Mouse (Mus musculus) megakaryocyte progenitor cell, adult 5-6 weeks (primary cell): Measurements from ENCODE around the gene Zmiz1. TPM values are rescaled to one million over a fixed set of nuclear protein-coding genes. Genes with fewer than 3 reads are reported as not detected.

Experiments
- ATAC-seq: replicated peaks from 2 replicates; pipeline ENCODE4 v1.8.0; 2016; ENCODE audit warnings: mild to moderate bottlenecking, moderate TSS enrichment, inconsistent platforms; ENCODE audit not compliant: poor library complexity
- total RNA-seq, 2 experiments: library from RNA; stranded (forward) in 1 of 2; stranded (reverse) in 1 of 2; fragments of 157-497, 149-512 nt in 1 of 2; fragments of 200-1000 nt in 1 of 2; gene quantifications; 2 replicates each; pipeline versions ENCODE4 v1.2.3 to v1.2.4; 2015 to 2017

Zmiz1 gene
- total RNA-seq (2015): 70.0 and 79.1 TPM in 2 replicates
- 8.2 and 9.3 TPM in 2 replicates for total RNA-seq (2017)

GRCm38 (mm10) chr14:25459016-25459393 is at the start of gene Zmiz1:
Zmiz1 (plus strand) TSS chr14:25459185.
- peak; percentile 47 for ATAC-seq

- ATAC-seq: peak; percentile 44; the same call in 1 of the 2 replicates
These were observed 47.0 kb upstream of the Zmiz1 start for GRCm38 (mm10) chr14:25411848-25412527.

- no peak for ATAC-seq
These were observed 46.2 kb upstream of the Zmiz1 start for GRCm38 (mm10) chr14:25412811-25413210.

GRCm38 (mm10) chr14:25413510-25413909 is 45.5 kb upstream of the Zmiz1 start:
- ATAC-seq: peak; percentile 61

- ATAC-seq: 0 out of 2 replicates have a peak, but pooled peaks have one; percentile 4
These were observed 44.9 kb upstream of the Zmiz1 start for GRCm38 (mm10) chr14:25414115-25414514.

GRCm38 (mm10) chr14:25420001-25420690 is 38.8 kb upstream of the Zmiz1 start:
- ATAC-seq: peak; percentile 26

GRCm38 (mm10) chr14:25420987-25421386 is 38.0 kb upstream of the Zmiz1 start:
- ATAC-seq: no peak

- peak; percentile 59 for ATAC-seq
These were observed 37.4 kb upstream of the Zmiz1 start for GRCm38 (mm10) chr14:25421596-25422001.

GRCm38 (mm10) chr14:25422946-25423345 is 36.0 kb upstream of the Zmiz1 start:
- no peak for ATAC-seq

- ATAC-seq: no peak
These were observed 35.1 kb upstream of the Zmiz1 start for GRCm38 (mm10) chr14:25423721-25424443.

- ATAC-seq: no peak
These were observed 20.7 kb upstream of the Zmiz1 start for GRCm38 (mm10) chr14:25438255-25438654.

GRCm38 (mm10) chr14:25440116-25440515 is 18.9 kb upstream of the Zmiz1 start:
- ATAC-seq: peak; percentile 32; the same call in 1 of the 2 replicates

GRCm38 (mm10) chr14:25440777-25441176 is 18.2 kb upstream of the Zmiz1 start:
- no peak for ATAC-seq

- no peak for ATAC-seq
These were observed 17.5 kb upstream of the Zmiz1 start for GRCm38 (mm10) chr14:25441469-25441868.

- ATAC-seq: peak; percentile 63
These were observed 16.3 kb upstream of the Zmiz1 start for GRCm38 (mm10) chr14:25442676-25443075.

GRCm38 (mm10) chr14:25447136-25447775 is 11.7 kb upstream of the Zmiz1 start:
- no peak for ATAC-seq

- no peak for ATAC-seq
These were observed 10.5 kb upstream of the Zmiz1 start for GRCm38 (mm10) chr14:25448471-25448870.

GRCm38 (mm10) chr14:25451099-25451667 is 7.8 kb upstream of the Zmiz1 start:
- 0 out of 2 replicates have a peak, but pooled peaks have one; percentile 32 for ATAC-seq

GRCm38 (mm10) chr14:25451699-25452632 is 7.0 kb upstream of the Zmiz1 start:
- ATAC-seq: no peak

- 0 out of 2 replicates have a peak, but pooled peaks have one; percentile 17 for ATAC-seq
These were observed 6.4 kb upstream of the Zmiz1 start for GRCm38 (mm10) chr14:25452633-25453025.
